Mouse (Mus musculus) mature B cell (primary cell): Measurements from ENCODE around the gene Tnfrsf13c.
"Not testable (repeated sequence)": the region's sequence is repeated elsewhere in the genome, so short reads cannot be mapped to it uniquely, and the experiment has no call there.

ENCODE experiments used
- in situ Hi-C: fragments of 300-500 bp; cut with MboI; formaldehyde crosslinking; loops from 2 replicates; pipeline ENCODE4 v1.14.3; 2019

The Tnfrsf13c gene

GRCm38 (mm10) chr15:82223657-82224601 lies at the start of gene Tnfrsf13c:
Gene Tnfrsf13c (minus strand): TSS chr15:82224369.
- in situ Hi-C loops = no loop called here

- in situ Hi-C loops = no loop called here
Observed at GRCm38 (mm10) chr15:82272295-82272694, 48.1 kb upstream of the Tnfrsf13c start.

GRCm38 (mm10) chr15:82271201-82271600 lies 47.0 kb upstream of the Tnfrsf13c start:
- in situ Hi-C loops = no loop called here

- in situ Hi-C loops = no loop called here
Observed at GRCm38 (mm10) chr15:82268783-82269182, 44.6 kb upstream of the Tnfrsf13c start.

- in situ Hi-C loops = no loop called here
Observed at GRCm38 (mm10) chr15:82268185-82268584, 44.0 kb upstream of the Tnfrsf13c start.

- in situ Hi-C loops = no loop called here
Observed at GRCm38 (mm10) chr15:82266356-82266755, 42.2 kb upstream of the Tnfrsf13c start.

GRCm38 (mm10) chr15:82259510-82259909 lies 35.3 kb upstream of the Tnfrsf13c start:
- in situ Hi-C loops = no loop called here

- in situ Hi-C loops = no loop called here
Observed at GRCm38 (mm10) chr15:82255944-82256383, 31.8 kb upstream of the Tnfrsf13c start.

- in situ Hi-C loops = no loop called here
Observed at GRCm38 (mm10) chr15:82255248-82255647, 31.1 kb upstream of the Tnfrsf13c start.

- in situ Hi-C loops = no loop called here
Observed at GRCm38 (mm10) chr15:82252097-82252496, 27.9 kb upstream of the Tnfrsf13c start, which contains the start of gene 1500009C09Rik. Gene 1500009C09Rik (plus strand): TSS chr15:82252397.

- in situ Hi-C loops = no loop called here
Observed at GRCm38 (mm10) chr15:82251579-82251978, 27.4 kb upstream of the Tnfrsf13c start.

- in situ Hi-C loops = no loop called here
Observed at GRCm38 (mm10) chr15:82247131-82247776, 23.1 kb upstream of the Tnfrsf13c start.

GRCm38 (mm10) chr15:82244805-82245161 lies 20.6 kb upstream of the Tnfrsf13c start:
- in situ Hi-C loops = not testable (repeated sequence)

GRCm38 (mm10) chr15:82244115-82244804 lies 20.1 kb upstream of the Tnfrsf13c start, which contains the start of gene Cenpm:
Gene Cenpm (minus strand): TSS chr15:82244748.
- in situ Hi-C loops = no loop called here

- in situ Hi-C loops = no loop called here
Observed at GRCm38 (mm10) chr15:82243742-82244114, 19.6 kb upstream of the Tnfrsf13c start.

- in situ Hi-C loops = no loop called here
Observed at GRCm38 (mm10) chr15:82243311-82243710, 19.1 kb upstream of the Tnfrsf13c start.

- in situ Hi-C loops = no loop called here
Observed at GRCm38 (mm10) chr15:82236565-82236964, 12.4 kb upstream of the Tnfrsf13c start.

- in situ Hi-C loops = no loop called here
Observed at GRCm38 (mm10) chr15:82235661-82236060, 11.5 kb upstream of the Tnfrsf13c start.

- in situ Hi-C loops = no loop called here
Observed at GRCm38 (mm10) chr15:82232651-82233050, 8.5 kb upstream of the Tnfrsf13c start.

- in situ Hi-C loops = no loop called here
Observed at GRCm38 (mm10) chr15:82231591-82232378, 7.6 kb upstream of the Tnfrsf13c start.

GRCm38 (mm10) chr15:82231100-82231499 lies 6.9 kb upstream of the Tnfrsf13c start:
- in situ Hi-C loops = no loop called here
